Mouse (Mus musculus) cerebellum, adult (tissue): ENCODE data around the gene Coa7.

Source experiments
- ATAC-seq: cut with Nextera tagmentation; 2 replicates; pipeline ENCODE4 v1.9.2; 2017; ENCODE audit warnings: mild to moderate bottlenecking, moderate library complexity, mixed read lengths; ENCODE audit not compliant: insufficient number of reproducible peaks, low FRiP score, low TSS enrichment

Gene Coa7

GRCm38 (mm10) chr4:108379476-108379875 is 51.5 kb downstream of the Coa7 start:
- no peak for ATAC-seq

- no peak for ATAC-seq
Measured at GRCm38 (mm10) chr4:108380146-108380545, 52.2 kb downstream of the Coa7 start.

- no peak for ATAC-seq
Measured at GRCm38 (mm10) chr4:108383183-108383714, 55.3 kb downstream of the Coa7 start, which contains the start of gene Shisal2a. Shisal2a (minus strand) TSS chr4:108383349.

- no peak for ATAC-seq
Measured at GRCm38 (mm10) chr4:108386087-108386486, 58.1 kb downstream of the Coa7 start.

- no peak for ATAC-seq
Measured at GRCm38 (mm10) chr4:108387106-108387505, 59.2 kb downstream of the Coa7 start.

GRCm38 (mm10) chr4:108387681-108388253 is 59.8 kb downstream of the Coa7 start:
- ATAC-seq: peak; percentile 61; the same call in 1 of the 2 replicates

- no peak for ATAC-seq
Measured at GRCm38 (mm10) chr4:108388741-108389140, 60.8 kb downstream of the Coa7 start.

GRCm38 (mm10) chr4:108391124-108391523 is 63.2 kb downstream of the Coa7 start:
- ATAC-seq: no peak
